Mouse (Mus musculus) bone marrow macrophage, adult 2 months (primary cell): ENCODE measurements around the gene Mapk7.

ENCODE experiments used
- CTCF ChIP-seq: IDR thresholded peaks from 2 replicates; pipeline ENCODE4 v1.5.1; 2012; ENCODE audit warnings: low read depth, mild to moderate bottlenecking, low read length, moderate library complexity
- POLR2A ChIP-seq: IDR thresholded peaks from 2 replicates; pipeline ENCODE4 v1.6.1; 2012; ENCODE audit warnings: mild to moderate bottlenecking, low read depth, low read length, borderline replicate concordance

GRCm38 (mm10) chr11:61448041-61448440, 46.2 kb downstream of the Mapk7 start:
- TF ChIP-seq CTCF = no peak
- TF ChIP-seq POLR2A = no peak
